Mouse (Mus musculus) lung, embryonic 14.5 days (tissue): ENCODE measurements around the gene 1500011B03Rik. TPM values are rescaled to one million over a fixed set of nuclear protein-coding genes. Genes with fewer than 3 reads are reported as not detected.

Experiments
- ATAC-seq: fragments of 200-750 bp; cut with Nextera tagmentation; 2 replicates; pipeline ENCODE4 v1.8.0; 2017; ENCODE audit warnings: mild to moderate bottlenecking, moderate TSS enrichment, moderate library complexity; ENCODE audit not compliant: insufficient read depth
- DNase-seq: peaks from one replicate; pipeline ENCODE4 v3.0.0-alpha.2; 2015
- H3K27ac ChIP-seq: fragments of 300-500 bp; sonication (generic); 2 replicates; pipeline ENCODE4 v1.5.1; 2014; ENCODE audit warnings: low read depth, mild to moderate bottlenecking, moderate library complexity
- H3K27me3 ChIP-seq: fragments of 300-500 bp; sonication (generic); 2 replicates; pipeline ENCODE4 v1.6.1; 2014; ENCODE audit warnings: low read length, control low read depth; ENCODE audit not compliant: insufficient read depth
- H3K36me3 ChIP-seq: fragments of 300-500 bp; sonication (generic); 2 replicates; pipeline ENCODE4 v1.6.1; 2014; ENCODE audit warnings: control low read depth; ENCODE audit not compliant: insufficient read depth
- H3K4me1 ChIP-seq: fragments of 300-500 bp; sonication (generic); 2 replicates; pipeline ENCODE4 v1.6.1; 2014; ENCODE audit warnings: antibody characterized with exemption, control low read depth; ENCODE audit not compliant: insufficient read depth
- H3K4me2 ChIP-seq: fragments of 300-500 bp; sonication (generic); 2 replicates; pipeline ENCODE4 v1.6.1; 2014; ENCODE audit warnings: mild to moderate bottlenecking
- H3K4me3 ChIP-seq: fragments of 300-500 bp; sonication (generic); 2 replicates; pipeline ENCODE4 v1.5.1; 2014; ENCODE audit warnings: low read depth, low read length
- H3K9ac ChIP-seq: fragments of 300-500 bp; sonication (generic); 2 replicates; pipeline ENCODE4 v1.6.1; 2014
- H3K9me3 ChIP-seq: fragments of 300-500 bp; sonication (generic); 2 replicates; pipeline ENCODE4 v1.6.1; 2016; ENCODE audit warnings: low read depth, low read length, control low read depth
- CTCF ChIP-seq: IDR thresholded peaks from 2 replicates; pipeline ENCODE4 v1.5.1; 2016; ENCODE audit warnings: antibody characterized with exemption, low read depth
- WGBS: fragments of 180-500 bp; shearing (Covaris S2); extraction: QIAGEN DNeasy Blood & Tissue Kit; methylation state at CpG from one replicate; pipeline ENCODE4 v1.1.7; 2014; 5-methylcytosine and 5-hydroxymethylcytosine counted together
- polyA plus RNA-seq: library from polyadenylated mRNA; unstranded; fragments of >200 nt; fragmentation: Nextera tagmentation; extraction: Ambion mirVana; gene quantifications from 2 replicates; pipeline ENCODE4 v1.2.1, GENCODE M21; 2014

1500011B03Rik gene
- polyA plus RNA-seq, 1 experiment from 2014 or later: 86.4 TPM

- ATAC-seq: peak; percentile 75
- Histone ChIP-seq H3K4me3 (peak overlapping the region; percentile 36), H3K36me3 (no peaks in the 10 kb centered on the region), H3K27me3 (no peaks in the 10 kb centered on the region), H3K9me3 (peaks cover 4% of the 10 kb centered on the region; the same call in 1 of the 2 replicates), H3K4me2 (peak overlapping the region; percentile 70), H3K9ac (peak overlapping the region; percentile 47), H3K4me1 (peaks cover 3% of the 10 kb centered on the region; the same call in 1 of the 2 replicates), H3K27ac (peak overlapping the region; percentile 18; the same call in 1 of the 2 replicates)
- TF ChIP-seq CTCF: 0 out of 2 replicates have a peak, but pooled peaks have one; percentile 16
- peak; percentile 89 for DNase-seq
- WGBS: 6% methylated on average over 27 of the region's 27 CpGs
Measured at GRCm38 (mm10) chr5:114825978-114826691, 2.9 kb upstream of the 1500011B03Rik start.

GRCm38 (mm10) chr5:114824197-114824596, 929 bp upstream of the 1500011B03Rik start:
- H3K4me1 ChIP-seq: peaks cover 3% of the 10 kb centered on the region; the same call in 1 of the 2 replicates
- no peaks in the 10 kb centered on the region for H3K27me3 ChIP-seq
- H3K4me2 ChIP-seq: peak overlapping the region; percentile 63; the same call in 1 of the 2 replicates
- no peak overlapping the region for H3K4me3 ChIP-seq
- no peak overlapping the region for H3K9ac ChIP-seq
- no peak for ATAC-seq
- no peak overlapping the region for H3K27ac ChIP-seq
- peak; percentile 69 for DNase-seq
- peak; percentile 85 for TF ChIP-seq CTCF
- WGBS: 13% methylated on average over 9 of the region's 9 CpGs
- no peaks in the 10 kb centered on the region for H3K36me3 ChIP-seq
- peaks cover 4% of the 10 kb centered on the region; the same call in 1 of the 2 replicates for H3K9me3 ChIP-seq

GRCm38 (mm10) chr5:114818124-114818523, 5.1 kb downstream of the 1500011B03Rik start:
- no peak overlapping the region for H3K4me2 ChIP-seq
- no peak overlapping the region for H3K27ac ChIP-seq
- peaks cover 4% of the 10 kb centered on the region; the same call in 1 of the 2 replicates for H3K9me3 ChIP-seq
- no peak overlapping the region for H3K9ac ChIP-seq
- H3K27me3 ChIP-seq: no peaks in the 10 kb centered on the region
- TF ChIP-seq CTCF: no peak
- H3K36me3 ChIP-seq: no peaks in the 10 kb centered on the region
- no peak overlapping the region for H3K4me3 ChIP-seq
- no peaks in the 10 kb centered on the region for H3K4me1 ChIP-seq
- no peak for ATAC-seq
- no peak for DNase-seq
- 78% methylated on average over 11 of the region's 11 CpGs for WGBS

GRCm38 (mm10) chr5:114816599-114816998, 6.7 kb downstream of the 1500011B03Rik start:
- Histone ChIP-seq H3K27me3 (no peaks in the 10 kb centered on the region), H3K9ac (no peak overlapping the region), H3K4me1 (no peaks in the 10 kb centered on the region), H3K4me2 (no peak overlapping the region), H3K36me3 (no peaks in the 10 kb centered on the region), H3K27ac (no peak overlapping the region), H3K4me3 (no peak overlapping the region), H3K9me3 (peaks cover 3% of the 10 kb centered on the region; the same call in 1 of the 2 replicates)
- no peak for ATAC-seq
- peak; percentile 56 for DNase-seq
- no peak for TF ChIP-seq CTCF
- 47% methylated on average over 6 of the region's 6 CpGs for WGBS

GRCm38 (mm10) chr5:114813525-114814181, 9.6 kb downstream of the 1500011B03Rik start:
- H3K4me1 ChIP-seq: no peaks in the 10 kb centered on the region
- peak overlapping the region; percentile 88 for H3K4me3 ChIP-seq
- no peaks in the 10 kb centered on the region for H3K27me3 ChIP-seq
- H3K4me2 ChIP-seq: peak overlapping the region; percentile 63
- H3K9me3 ChIP-seq: no peaks in the 10 kb centered on the region
- TF ChIP-seq CTCF: no peak
- peak overlapping the region; percentile 71 for H3K9ac ChIP-seq
- peak overlapping the region; percentile 81 for H3K27ac ChIP-seq
- WGBS: under 1% methylated on average over 50 of the region's 50 CpGs
- peaks cover 5% of the 10 kb centered on the region for H3K36me3 ChIP-seq
- ATAC-seq (peak; percentile 95), DNase-seq (peak; percentile 96)

- Histone ChIP-seq H3K36me3 (peaks cover 41% of the 10 kb centered on the region), H3K4me2 (no peak overlapping the region), H3K27me3 (no peaks in the 10 kb centered on the region), H3K27ac (no peak overlapping the region), H3K4me1 (no peaks in the 10 kb centered on the region), H3K4me3 (no peak overlapping the region), H3K9me3 (no peaks in the 10 kb centered on the region), H3K9ac (no peak overlapping the region)
- ATAC-seq (no peak), DNase-seq (no peak)
- TF ChIP-seq CTCF: no peak
- 89% methylated on average over 5 of the region's 5 CpGs for WGBS
Measured at GRCm38 (mm10) chr5:114809826-114810225, 13.4 kb downstream of the 1500011B03Rik start.

- H3K4me2 ChIP-seq: no peak overlapping the region
- TF ChIP-seq CTCF: no peak
- H3K9me3 ChIP-seq: no peaks in the 10 kb centered on the region
- ATAC-seq (no peak), DNase-seq (no peak)
- H3K27me3 ChIP-seq: no peaks in the 10 kb centered on the region
- H3K36me3 ChIP-seq: peaks cover 47% of the 10 kb centered on the region
- no peaks in the 10 kb centered on the region for H3K4me1 ChIP-seq
- no peak overlapping the region for H3K4me3 ChIP-seq
- no peak overlapping the region for H3K27ac ChIP-seq
- H3K9ac ChIP-seq: no peak overlapping the region
- 75% methylated on average over 10 of the region's 10 CpGs for WGBS
Measured at GRCm38 (mm10) chr5:114809181-114809756, 14.0 kb downstream of the 1500011B03Rik start.
